Mouse (Mus musculus) liver, postnatal 0 days (tissue): ENCODE results near the gene Klrb1a. TPM values are rescaled to one million over a fixed set of nuclear protein-coding genes. Genes with fewer than 3 reads are reported as not detected.

ENCODE experiments used
- ATAC-seq: fragments of 200-750 bp; cut with Nextera tagmentation; 2 replicates; pipeline ENCODE4 v1.8.0; 2017; ENCODE audit warnings: mild to moderate bottlenecking, moderate library complexity
- DNase-seq: peaks from one replicate; pipeline ENCODE4 v3.0.0-alpha.2; 2016
- H3K27ac ChIP-seq: fragments of 300-500 bp; sonication (generic); 2 replicates; pipeline ENCODE4 v1.5.1; 2014; ENCODE audit warnings: antibody characterized with exemption, moderate library complexity, mild to moderate bottlenecking, low read depth
- H3K27me3 ChIP-seq: fragments of 300-500 bp; sonication (generic); 2 replicates; pipeline ENCODE4 v1.6.1; 2014; ENCODE audit warnings: low read length, control low read depth, mixed read lengths; ENCODE audit not compliant: insufficient read depth
- H3K36me3 ChIP-seq: fragments of 300-500 bp; sonication (generic); replicated peaks from 2 replicates; pipeline ENCODE4 v1.6.1; 2014; ENCODE audit warnings: mild to moderate bottlenecking, control low read depth, low read length, moderate library complexity, mixed read lengths; ENCODE audit not compliant: insufficient read depth
- H3K4me1 ChIP-seq: fragments of 300-500 bp; sonication (generic); 2 replicates; pipeline ENCODE4 v1.6.1; 2014; ENCODE audit warnings: antibody characterized with exemption, mild to moderate bottlenecking, control low read depth; ENCODE audit not compliant: insufficient read depth
- H3K4me2 ChIP-seq: fragments of 300-500 bp; sonication (generic); 2 replicates; pipeline ENCODE4 v1.6.1; 2014; ENCODE audit warnings: low read depth, mild to moderate bottlenecking, low read length, moderate library complexity, mixed read lengths
- H3K4me3 ChIP-seq: fragments of 300-500 bp; sonication (generic); 2 replicates; pipeline ENCODE4 v1.5.1; 2014; ENCODE audit warnings: low read depth, low read length
- H3K9ac ChIP-seq: fragments of 300-500 bp; sonication (generic); replicated peaks from 2 replicates; pipeline ENCODE4 v1.6.1; 2014; ENCODE audit warnings: mild to moderate bottlenecking, moderate library complexity
- H3K9me3 ChIP-seq: fragments of 300-500 bp; sonication (generic); 2 replicates; pipeline ENCODE4 v1.6.1; 2016; ENCODE audit warnings: mild to moderate bottlenecking, control low read depth, low read length, mixed read lengths
- CTCF ChIP-seq: sonication (generic); IDR thresholded peaks from 2 replicates; pipeline ENCODE4 v1.5.1; 2016; ENCODE audit warnings: antibody characterized with exemption, low read depth
- EP300 ChIP-seq: IDR thresholded peaks from 2 replicates; pipeline ENCODE4 v1.6.1; 2016; ENCODE audit warnings: antibody characterized with exemption, low read depth, mild to moderate bottlenecking
- WGBS: fragments of 180-500 bp; shearing (Covaris S2); extraction: QIAGEN DNeasy Blood & Tissue Kit; methylation state at CpG from one replicate; pipeline ENCODE4 v1.1.7; 2014; ENCODE audit not compliant: insufficient replicate concordance; 5-methylcytosine and 5-hydroxymethylcytosine counted together
- polyA plus RNA-seq: library from polyadenylated mRNA; unstranded; fragments of >200 nt; fragmentation: Nextera tagmentation; extraction: Ambion mirVana; gene quantifications from 2 replicates; pipeline ENCODE4 v1.2.1, GENCODE M21; 2015

Gene Klrb1a
- polyA plus RNA-seq, 1 experiment from 2014 or later, result 0.15 TPM

GRCm38 (mm10) chr6:128594651-128595050, 28.7 kb downstream of the Klrb1a start:
- WGBS, result 72% methylated on average over 9 of the region's 9 CpGs
- no peak for DNase-seq
- H3K36me3 ChIP-seq, result no peaks in the 10 kb centered on the region
- no peak overlapping the region for H3K4me3 ChIP-seq
- H3K27ac ChIP-seq, result no peak overlapping the region
- H3K4me2 ChIP-seq, result no peak overlapping the region
- TF ChIP-seq EP300 (no peak), CTCF (no peak)
- ATAC-seq, result no peak
- 0 out of 2 replicates have a peak, but pooled peaks cover 3% of the 10 kb centered on the region for H3K4me1 ChIP-seq
- no peak overlapping the region for H3K9ac ChIP-seq
- no peaks in the 10 kb centered on the region for H3K27me3 ChIP-seq
- H3K9me3 ChIP-seq, result no peaks in the 10 kb centered on the region

GRCm38 (mm10) chr6:128589426-128589825, 33.9 kb downstream of the Klrb1a start:
- Histone ChIP-seq H3K36me3 (no peaks in the 10 kb centered on the region), H3K27ac (no peak overlapping the region), H3K9me3 (no peaks in the 10 kb centered on the region), H3K9ac (no peak overlapping the region), H3K4me3 (no peak overlapping the region), H3K4me1 (0 out of 2 replicates have a peak, but pooled peaks cover 3% of the 10 kb centered on the region), H3K4me2 (no peak overlapping the region), H3K27me3 (no peaks in the 10 kb centered on the region)
- no peak for TF ChIP-seq CTCF
- TF ChIP-seq EP300, result no peak
- DNase-seq, result no peak
- WGBS, result 75% methylated on average over 4 of the region's 4 CpGs
- ATAC-seq, result no peak

- Histone ChIP-seq H3K27ac (no peak overlapping the region), H3K9me3 (no peaks in the 10 kb centered on the region), H3K4me3 (no peak overlapping the region), H3K27me3 (no peaks in the 10 kb centered on the region), H3K9ac (no peak overlapping the region), H3K4me1 (peaks cover 5% of the 10 kb centered on the region; the same call in 1 of the 2 replicates), H3K4me2 (no peak overlapping the region), H3K36me3 (no peaks in the 10 kb centered on the region)
- ATAC-seq, result peak; percentile 41; the same call in 1 of the 2 replicates
- 57% methylated on average over 6 of the region's 6 CpGs for WGBS
- TF ChIP-seq CTCF, result no peak
- peak; percentile 40; the same call in 1 of the 2 replicates for TF ChIP-seq EP300
- no peak for DNase-seq
Measured at GRCm38 (mm10) chr6:128587619-128588018, 35.7 kb downstream of the Klrb1a start.

- TF ChIP-seq EP300, result no peak
- no peak for TF ChIP-seq CTCF
- no peak overlapping the region for H3K9ac ChIP-seq
- no peak overlapping the region for H3K4me3 ChIP-seq
- no peaks in the 10 kb centered on the region for H3K9me3 ChIP-seq
- DNase-seq (no peak), ATAC-seq (no peak)
- H3K36me3 ChIP-seq, result no peaks in the 10 kb centered on the region
- H3K27ac ChIP-seq, result no peak overlapping the region
- 68% methylated on average over 11 of the region's 11 CpGs for WGBS
- H3K4me2 ChIP-seq, result no peak overlapping the region
- peaks cover 5% of the 10 kb centered on the region; the same call in 1 of the 2 replicates for H3K4me1 ChIP-seq
- H3K27me3 ChIP-seq, result no peaks in the 10 kb centered on the region
Measured at GRCm38 (mm10) chr6:128585642-128586245, 37.6 kb downstream of the Klrb1a start.

GRCm38 (mm10) chr6:128584070-128584660, 39.2 kb downstream of the Klrb1a start:
- peaks cover 5% of the 10 kb centered on the region; the same call in 1 of the 2 replicates for H3K4me1 ChIP-seq
- H3K4me2 ChIP-seq, result peak overlapping the region; percentile 42
- H3K36me3 ChIP-seq, result no peaks in the 10 kb centered on the region
- ATAC-seq (peak; percentile 50; the same call in 1 of the 2 replicates), DNase-seq (peak; percentile 58)
- WGBS, result 23% methylated on average over 10 of the region's 10 CpGs
- H3K27me3 ChIP-seq, result no peaks in the 10 kb centered on the region
- no peaks in the 10 kb centered on the region for H3K9me3 ChIP-seq
- TF ChIP-seq CTCF, result peak; percentile 60
- no peak for TF ChIP-seq EP300
- H3K27ac ChIP-seq, result peak overlapping the region; percentile 44; the same call in 1 of the 2 replicates
- no peak overlapping the region for H3K4me3 ChIP-seq
- no peak overlapping the region for H3K9ac ChIP-seq

- Histone ChIP-seq H3K27me3 (no peaks in the 10 kb centered on the region), H3K4me3 (no peak within 1 kb of the TSS), H3K27ac (no peak within 1 kb of the TSS), H3K36me3 (no peaks in the 10 kb centered on the region), H3K9ac (no peak within 1 kb of the TSS), H3K4me1 (peaks cover 5% of the 10 kb centered on the region; the same call in 1 of the 2 replicates), H3K9me3 (no peaks in the 10 kb centered on the region), H3K4me2 (no peak within 1 kb of the TSS)
- DNase-seq (no peak), ATAC-seq (no peak)
- TF ChIP-seq EP300, result no peak
- 57% methylated on average over 11 of the region's 11 CpGs for WGBS
Measured at GRCm38 (mm10) chr6:128581508-128581907, 41.8 kb downstream of the Klrb1a start, which contains the start of gene A2ml1. TSS of gene A2ml1 (minus strand) at chr6:128581608.
